Mouse (Mus musculus): ENCODE results near the gene Ostc.

Ostc gene

DNA sequence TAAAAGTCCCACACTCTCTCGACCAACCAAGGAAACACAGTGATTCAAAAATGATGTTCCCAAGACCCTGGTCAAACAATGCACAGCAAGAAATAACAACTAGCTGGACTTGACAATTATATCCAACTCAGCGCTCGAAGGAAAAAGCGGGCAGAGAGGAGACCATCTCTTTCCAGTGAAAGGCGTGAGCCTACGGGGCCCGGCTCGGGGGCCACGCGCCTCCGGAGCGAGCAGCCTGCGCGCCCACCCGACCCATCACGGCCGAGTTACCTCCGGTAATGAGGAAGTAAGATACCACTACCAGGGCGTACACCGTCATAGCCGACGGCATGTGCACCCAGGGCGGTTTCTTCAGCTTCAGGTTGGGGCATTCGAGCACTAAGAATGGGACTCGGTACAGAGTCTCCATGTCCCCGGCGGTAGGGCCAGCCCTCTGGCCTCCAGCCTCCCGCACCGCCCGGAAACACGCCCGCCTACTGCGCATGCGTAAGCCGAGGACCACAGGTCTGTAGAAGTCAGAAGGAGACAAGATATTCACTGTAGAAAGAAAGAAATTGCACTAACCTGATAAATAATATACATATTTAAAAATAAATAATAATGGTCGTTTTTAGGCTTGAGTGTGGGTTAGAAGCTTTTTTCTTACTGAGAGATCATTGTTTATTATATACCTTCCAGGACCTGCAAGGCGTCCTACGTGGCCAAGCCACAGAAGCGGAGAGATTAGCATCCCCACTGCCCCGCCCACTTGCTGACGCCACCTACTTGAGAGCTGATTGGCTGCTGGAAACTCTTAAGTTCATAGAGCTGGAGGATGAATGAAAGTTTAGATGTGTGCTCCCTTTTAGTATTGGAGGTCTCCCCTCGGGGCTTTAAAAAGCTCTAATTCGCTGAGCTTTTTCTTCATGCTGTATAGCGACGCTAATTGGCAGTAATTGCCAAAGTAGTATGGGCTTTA is at the start of gene Ostc:
Gene Ostc, minus strand, starts transcription at position 478 of the 958 bp plus-strand sequence.
- peak; percentile 99 for DNase-seq

DNA sequence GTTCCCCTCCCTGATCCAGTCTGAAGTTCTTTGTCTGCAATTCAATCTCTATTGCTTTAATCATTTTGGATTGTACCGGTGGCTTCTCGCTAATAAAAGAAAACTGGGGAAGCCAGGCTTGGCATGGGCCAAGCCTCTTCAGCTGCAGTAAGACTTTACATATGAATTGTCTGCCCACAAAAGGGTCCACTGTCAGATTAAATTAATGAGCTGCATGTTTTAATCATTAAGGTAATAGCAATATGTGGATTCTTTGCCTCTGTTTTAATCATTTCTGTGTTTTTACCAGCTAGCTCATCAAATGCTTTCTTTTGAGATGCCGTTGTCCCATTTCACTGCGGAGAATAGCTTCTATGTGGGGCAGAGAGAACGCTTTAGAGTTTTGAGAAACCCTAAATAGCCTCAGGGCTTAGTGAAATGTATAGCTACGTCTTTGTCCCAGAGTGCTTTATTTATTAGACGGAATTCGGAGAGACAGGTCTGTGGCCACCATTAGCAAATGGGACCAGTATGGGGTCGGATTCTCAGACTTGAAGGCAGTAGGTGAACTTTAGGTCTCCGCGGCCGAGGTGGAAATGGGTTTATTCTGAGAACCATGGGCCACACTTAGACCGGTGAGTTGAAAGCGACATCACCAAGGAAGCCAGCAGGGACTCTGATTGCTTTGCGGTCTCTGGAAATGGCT is 49.1 kb upstream of the Ostc start:
- DNase-seq, result no peak

DNA sequence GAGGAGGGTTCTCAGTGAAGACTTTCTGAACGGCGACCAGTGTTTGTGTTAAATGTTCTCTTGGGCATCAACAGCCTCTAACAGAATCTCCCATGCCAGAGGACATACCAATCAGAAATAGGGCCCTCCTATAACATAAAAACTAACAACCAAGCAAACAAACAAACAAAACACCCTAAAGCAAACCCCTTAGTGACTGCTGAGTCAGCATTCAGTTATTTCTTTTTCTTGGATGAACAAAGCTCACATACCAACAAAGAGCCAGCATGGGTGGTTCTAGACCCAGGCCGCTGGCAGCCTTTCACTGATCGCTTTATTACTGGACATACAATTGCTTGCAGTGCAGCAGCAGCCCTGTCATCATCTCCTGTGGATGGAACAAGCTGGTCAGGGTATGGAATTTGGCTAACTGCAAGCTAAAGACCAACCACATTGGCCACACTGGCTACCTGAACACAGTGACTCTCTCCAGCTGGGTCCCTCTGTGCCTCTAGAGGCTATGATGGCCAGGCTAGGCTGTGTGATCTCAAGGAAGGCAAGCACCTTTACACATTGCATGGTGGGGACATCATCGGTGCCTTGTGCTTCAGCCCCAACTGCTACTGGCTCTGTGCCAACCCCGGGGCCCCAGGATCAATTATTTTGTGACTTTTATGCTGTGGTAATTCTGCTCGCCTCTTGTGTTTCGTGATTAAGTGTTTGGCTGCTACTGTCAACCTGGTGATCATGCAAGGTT is 48.0 kb upstream of the Ostc start:
- DNase-seq, result no peak

DNA sequence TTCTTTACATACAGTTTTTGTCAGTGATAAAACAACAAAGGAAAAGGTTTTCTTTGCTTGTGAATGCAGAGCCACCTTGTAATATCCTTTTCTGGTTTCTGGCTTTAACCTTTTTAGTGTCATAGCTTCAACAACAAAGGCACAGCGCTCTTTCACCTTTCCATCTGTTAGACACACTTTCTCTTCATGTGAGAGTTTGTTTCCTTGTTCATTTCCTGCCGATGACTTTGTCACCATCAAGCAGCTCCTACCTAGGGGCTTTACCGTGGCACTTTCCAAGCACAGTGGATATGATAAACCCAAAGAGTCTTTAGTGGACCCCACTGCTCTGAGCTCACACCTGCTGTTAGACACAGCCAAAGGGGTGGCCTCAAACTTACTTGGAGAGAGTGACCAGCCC is 40.0 kb upstream of the Ostc start:
- no peak for DNase-seq

DNA sequence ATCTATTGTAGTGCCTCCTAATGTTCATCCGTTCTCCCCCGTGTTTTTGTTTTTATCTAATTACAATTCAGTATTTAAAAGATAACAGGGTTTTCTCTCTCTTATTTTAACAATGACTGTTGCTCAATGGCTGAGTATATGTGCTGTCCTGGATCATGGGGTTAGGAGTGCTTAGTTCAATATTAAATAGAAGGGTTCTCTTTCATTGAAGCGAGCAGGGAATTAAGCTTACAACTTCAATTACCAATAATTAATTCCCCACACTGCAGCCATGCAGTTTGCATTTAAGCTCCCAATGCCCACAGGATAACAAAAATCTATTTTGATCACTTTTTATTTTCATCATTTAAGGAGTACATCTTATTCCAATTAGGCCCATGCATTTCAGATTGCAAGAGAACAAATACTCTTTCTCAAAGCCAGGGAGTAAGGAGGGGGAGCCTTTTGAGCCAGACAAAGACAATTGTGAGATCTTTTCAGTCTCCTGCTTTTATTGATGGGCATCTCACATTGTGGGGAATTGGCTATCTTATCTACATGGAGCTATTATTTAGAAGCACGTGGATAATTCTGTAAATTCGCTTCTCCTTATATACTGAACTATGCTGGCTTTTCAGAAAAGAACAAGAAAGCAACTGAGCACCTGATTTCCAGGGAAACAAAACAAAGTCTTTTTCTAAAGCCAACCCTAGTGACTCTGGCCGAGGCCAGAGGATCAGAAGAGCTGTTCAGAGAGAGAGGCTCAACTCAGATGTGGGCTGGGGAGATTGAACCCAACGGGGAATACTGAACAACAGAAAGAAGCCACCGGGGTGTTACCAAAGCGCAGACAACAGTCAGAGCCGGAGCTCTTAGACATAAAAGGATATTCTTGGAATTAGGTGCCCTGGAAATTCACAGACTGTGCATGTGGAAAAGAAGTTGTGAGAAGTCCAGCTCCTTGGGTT is 37.7 kb upstream of the Ostc start:
- DNase-seq, result no peak

DNA sequence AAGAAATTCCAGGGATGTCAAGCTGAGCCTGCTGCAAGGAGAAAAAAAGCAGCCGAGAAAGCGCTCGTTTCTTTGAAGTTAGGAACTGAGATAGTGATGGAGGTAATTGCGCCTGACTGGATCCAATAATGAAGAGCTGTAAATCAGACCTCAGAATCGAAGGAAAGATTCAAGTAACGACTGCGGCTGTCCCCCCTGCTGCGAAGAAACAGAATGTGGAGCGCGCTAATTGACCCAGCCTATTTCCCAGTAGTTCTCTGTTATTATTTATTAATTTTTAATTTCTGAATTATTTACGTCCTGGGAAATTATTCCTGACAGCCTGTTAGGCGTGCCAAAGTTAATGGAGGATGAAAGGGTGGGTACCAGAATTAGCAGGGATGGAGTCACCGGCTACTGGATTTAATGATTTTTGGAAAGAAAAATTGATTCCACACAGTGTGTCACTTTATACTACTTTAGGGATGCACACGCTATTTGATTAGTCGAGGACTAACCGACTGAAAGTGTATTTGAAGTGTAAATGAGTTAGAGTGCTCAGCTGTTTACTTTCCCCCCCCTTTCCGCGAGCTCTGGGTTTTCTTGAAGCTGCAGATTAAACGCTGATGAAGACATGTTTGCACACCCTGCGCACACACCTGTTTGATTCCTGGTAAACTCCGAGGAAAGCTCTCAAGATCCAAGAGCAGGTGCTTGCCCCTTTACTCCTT is 28.6 kb upstream of the Ostc start:
- DNase-seq, result peak; percentile 36

DNA sequence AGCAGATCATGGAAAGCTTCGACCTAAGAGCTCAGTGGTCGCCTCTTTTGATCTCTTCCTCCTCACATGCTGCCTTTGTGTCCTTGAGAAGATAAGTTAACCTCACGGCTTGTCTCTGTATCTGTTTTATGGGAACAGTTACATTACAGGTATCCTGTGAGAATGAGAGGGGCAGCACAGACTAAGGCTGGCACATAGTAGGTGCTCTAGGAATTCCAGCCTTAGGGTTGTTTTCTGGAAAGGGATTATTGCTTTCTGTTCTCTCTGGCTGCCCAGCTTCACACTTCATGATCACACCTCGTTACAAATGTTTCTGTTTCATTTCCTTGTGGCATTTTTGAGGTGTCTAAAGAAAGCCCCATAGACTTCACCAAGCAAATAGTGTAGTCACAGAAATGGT is 27.5 kb upstream of the Ostc start:
- no peak for DNase-seq

DNA sequence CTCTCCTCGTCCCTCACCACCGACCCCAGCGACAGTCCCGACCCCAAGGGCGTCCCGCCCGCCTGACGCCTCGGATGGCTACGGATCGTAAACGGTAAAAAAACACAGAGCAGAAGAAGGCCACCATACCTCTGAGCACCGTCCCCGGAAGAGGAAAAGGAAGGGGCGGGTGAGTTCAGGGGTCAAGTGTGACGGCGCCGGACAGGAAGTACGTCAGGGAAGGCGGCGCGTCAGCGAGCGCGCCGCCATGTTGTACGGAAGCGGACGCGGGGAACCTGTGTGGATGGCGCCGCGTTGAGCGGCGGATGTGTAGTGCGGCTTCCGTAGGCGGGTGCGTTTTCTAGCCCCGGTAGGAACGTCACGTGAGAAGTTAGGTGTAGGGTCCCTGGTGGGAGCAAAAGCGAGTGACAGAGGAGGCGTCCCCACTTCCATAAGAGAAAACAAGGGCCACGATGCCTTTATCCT is 21.0 kb upstream of the Ostc start, which contains the start of gene Rpl34:
Gene Rpl34, minus strand, starts transcription at position 210 of the 465 bp plus-strand sequence.
- DNase-seq, result peak; percentile 98

DNA sequence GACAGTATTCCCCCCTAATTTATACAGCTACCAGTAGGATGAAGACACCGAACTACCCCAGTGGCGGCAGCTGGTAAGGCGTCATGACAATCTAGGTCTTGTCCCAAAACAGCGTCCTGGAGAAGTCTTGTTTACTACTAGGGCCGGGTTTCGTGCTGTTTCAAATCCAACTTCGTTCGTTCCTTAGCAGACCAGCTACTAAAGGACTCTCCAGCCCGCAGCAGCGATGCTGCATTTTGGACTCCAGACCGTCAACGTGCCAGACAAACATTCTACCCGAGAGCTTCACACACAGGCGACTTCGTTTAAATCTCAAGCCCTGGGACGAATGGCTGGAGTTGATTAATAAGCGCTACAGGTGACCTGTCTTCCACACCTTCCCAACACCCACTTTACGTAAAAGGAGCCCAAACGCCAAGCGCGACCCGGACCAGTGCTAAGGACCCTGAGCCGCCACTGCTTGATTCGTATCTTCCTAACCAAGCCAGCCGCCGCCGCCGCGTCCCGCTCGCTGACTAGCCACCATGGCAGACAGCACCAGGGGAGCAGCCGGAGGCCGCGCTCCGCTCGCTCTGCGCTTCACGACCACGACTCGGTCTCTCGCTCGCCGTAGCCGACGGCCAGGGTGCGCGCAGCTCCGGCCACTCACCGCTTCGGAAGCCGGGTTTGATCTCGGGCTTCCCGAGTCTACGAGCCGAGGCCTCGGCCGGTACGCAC is 20.4 kb upstream of the Ostc start:
- DNase-seq, result peak; percentile 60

DNA sequence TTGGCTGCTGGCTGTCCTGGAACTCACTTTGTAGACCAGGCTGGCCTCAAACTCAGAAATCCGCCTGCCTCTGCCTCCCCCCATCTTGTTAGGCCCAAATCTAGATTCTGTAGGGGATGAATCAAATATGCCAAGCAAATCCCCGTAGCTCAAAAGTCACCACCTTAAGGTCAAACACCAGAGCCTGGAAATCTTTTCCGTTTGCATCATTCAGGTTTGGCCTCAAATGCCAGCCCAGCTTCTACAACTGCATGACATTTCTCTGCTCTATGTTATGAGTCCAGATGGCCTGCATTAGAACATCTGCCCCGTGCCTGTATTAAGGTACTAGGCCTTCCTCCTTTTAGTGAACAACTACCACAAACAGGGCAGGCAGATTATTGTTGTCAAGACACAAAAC is 18.4 kb upstream of the Ostc start:
- no peak for DNase-seq

DNA sequence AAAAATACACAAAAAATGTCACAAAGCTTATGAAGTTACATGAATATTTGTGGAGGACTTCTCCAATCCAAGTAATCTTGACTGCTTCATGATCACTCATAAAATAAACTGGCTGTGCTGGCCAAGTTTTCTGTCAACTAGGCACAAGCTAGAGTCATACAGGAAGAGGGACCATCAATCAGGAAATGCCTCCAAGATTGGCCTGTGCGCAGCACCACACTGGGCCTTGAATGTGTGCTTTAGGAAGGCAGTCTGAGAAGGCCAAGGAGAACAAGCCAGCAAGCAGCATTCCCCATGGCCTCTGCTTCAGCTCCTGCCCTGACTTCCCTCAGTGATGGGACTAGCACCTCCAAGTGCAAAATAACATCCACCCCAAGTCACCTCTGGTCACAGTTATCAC is 17.8 kb upstream of the Ostc start:
- no peak for DNase-seq

DNA sequence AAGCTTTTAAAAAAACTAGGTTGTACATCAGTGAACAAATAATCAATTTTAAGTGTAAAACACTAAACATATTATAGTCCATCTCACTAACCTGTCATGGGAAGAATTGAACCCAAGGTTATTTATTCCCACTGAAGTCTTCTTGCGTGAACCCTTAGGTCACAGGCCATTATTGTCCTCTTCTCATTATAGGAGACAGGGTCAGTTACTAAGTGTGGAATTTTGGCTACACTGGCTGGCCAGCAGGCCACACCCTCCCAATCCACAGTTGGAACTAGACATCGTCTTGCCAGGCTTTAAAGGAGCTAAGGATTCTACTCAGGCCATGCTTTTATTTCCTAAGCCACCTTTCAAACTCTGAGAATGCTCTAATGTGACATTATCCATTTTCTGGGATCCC is 16.5 kb upstream of the Ostc start:
- no peak for DNase-seq

DNA sequence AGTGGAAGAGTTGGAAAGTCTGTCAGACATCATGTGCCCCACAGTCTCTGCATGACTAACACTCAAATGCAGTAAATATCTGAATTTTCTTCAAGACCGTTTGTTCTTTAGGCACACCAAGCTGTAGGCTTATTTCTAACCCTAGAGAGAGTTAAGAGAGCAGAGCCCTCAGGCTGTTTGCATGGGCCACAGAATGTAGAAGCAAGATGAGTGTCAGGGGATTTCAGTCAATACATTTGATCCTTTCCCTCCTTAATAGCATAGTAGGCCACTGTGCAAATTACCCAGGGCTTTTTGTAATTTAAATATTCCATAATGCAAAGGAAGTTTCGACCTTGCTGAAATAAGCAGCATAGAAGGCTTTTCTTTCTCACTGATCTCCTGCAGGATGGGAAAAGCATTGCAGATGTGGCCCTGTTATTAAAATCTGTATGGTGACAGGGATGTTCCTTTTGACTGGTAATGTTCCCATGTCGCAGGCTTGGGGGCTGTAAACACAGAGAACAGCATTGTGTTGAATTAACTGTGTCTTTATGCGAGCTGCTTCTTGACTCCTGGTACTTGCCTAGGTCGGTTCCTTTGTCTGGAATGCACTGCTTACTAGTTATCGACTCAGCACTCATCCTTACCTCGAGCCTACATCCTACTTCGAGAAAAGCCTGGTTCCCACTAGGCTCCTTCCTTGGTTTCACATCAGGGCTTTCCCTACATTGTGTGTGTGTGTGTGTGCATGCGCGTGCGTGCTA is 13.7 kb upstream of the Ostc start:
- DNase-seq, result no peak

DNA sequence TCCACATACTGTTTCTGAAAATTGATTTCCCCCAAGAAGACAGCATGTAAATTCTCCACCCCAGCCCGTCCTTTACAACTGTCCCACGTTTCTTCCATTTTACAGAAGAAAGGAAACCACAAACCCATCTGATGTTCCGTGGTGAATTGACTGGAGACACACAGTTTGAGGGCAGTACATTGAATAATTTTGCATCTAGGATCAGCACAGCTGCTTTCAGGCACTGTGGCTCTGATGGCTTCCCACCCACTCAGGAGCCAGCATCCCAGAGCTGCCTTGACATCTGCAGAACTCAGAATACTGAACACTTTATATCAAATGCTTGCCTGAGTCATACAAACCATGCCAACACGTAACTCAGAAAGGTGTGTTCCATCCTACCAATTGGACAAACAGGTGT is 11.0 kb upstream of the Ostc start:
- no peak for DNase-seq

DNA sequence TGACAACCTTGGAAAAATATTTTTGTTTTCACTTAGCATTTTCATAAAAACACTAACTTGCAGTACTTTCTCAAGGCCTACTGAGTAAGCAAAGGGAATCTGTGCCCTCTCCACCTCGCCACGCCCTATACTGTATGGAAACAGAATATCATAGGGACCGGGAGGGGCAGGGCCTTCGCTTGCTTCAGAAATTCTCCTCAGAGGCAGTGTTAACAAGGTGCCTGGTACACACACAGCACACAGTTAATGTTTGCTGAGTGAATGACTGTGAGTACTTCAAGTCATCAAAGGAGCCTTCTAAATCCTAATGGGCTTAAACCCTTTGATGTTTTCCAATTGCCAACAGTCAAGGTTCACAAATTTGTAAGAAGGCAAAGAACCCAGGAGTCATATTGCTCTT is 9.6 kb upstream of the Ostc start:
- DNase-seq, result no peak

DNA sequence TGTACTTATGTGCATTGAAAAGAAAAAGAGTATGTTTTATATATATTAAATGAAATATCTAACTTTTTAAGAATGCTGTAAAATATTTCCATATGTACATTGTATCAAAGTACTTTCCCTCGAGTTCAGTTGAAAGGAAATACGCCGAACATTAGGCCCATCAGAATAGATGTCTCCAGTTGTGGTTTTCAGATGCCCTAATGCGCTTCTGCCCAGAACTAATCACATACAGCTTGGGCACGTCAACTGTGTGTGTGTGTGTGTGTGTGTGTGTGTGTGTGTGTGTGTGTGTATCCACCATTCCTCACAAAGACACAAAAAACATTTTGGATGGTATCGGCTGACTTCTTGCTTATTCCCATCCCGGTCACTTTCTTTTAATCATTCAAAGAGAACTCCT is 7.3 kb upstream of the Ostc start:
- no peak for DNase-seq

DNA sequence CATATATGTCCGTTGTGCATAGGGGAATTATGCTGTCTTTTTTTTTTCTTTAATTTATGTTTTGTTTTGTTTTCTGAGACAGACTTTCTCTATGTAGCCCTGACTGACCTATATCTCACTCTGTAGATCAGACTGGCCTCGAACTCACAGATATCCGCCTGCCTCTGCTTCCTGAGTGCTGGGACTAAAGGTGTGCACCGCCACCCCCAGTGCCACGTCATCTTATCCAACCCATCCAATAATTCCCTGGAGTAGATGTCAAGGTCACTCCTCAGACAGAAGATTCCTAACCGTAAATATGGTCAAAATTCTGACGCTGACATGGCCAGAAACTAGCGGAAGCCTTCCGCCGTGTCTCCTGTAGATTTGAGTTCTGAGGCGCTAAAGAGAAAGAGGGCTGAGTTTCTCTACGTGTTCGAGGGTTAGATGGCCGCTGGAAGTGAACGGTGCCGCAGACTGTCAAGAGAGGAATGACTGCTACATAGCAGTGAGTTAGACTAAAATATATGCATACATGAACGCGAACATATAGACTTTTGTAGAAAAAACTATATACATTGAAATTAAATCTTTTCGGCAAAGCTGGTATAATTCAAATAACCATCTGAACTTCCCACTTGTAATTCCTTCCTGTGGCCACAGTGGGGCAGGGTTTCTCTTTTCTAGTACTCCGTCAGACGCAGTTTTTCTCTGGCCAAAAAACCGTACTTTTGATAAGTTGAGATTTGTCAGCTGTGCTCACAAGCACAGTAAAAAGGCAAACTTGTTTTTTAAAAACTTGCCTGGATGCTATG is 5.7 kb upstream of the Ostc start:
- peak; percentile 85 for DNase-seq

DNA sequence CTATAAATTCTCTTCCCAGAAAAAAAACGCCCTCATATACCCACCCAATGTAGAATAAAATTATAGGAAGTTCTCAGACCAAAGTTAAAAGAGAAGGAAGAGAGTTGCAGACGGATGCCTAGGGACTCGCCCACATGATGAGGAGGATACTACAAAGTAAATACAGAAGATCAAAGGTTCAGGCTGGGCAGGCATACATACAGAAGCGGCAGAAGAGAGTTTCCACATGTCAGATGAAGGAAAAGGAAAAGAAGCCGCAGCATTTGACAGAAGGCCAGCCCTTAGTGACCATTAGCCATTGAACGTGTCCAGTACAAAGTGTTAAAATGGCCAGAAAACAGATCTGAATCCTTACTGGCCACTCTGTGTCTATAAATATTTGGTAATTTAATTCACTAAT is 3.6 kb upstream of the Ostc start:
- no peak for DNase-seq

DNA sequence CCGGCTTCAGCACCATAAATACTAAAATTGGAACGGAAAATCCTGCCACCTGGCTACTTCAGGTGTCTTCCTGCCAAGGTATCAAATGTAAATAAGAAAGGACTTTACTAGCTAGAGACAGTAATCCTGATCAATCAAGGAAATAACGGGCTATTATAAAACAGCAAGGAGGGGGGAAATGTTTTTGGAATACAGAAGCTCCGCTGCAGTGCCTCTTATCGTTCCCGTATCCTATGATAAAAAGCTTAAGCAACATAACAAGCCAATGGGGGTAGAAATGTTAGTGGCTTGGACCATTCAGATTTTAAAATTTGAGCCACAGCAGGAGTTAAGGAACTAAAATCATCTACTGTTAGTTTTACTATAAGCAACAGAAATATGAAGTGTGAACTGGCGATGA is 859 bp upstream of the Ostc start:
- no peak for DNase-seq
